Mouse (Mus musculus) midbrain, embryonic 15.5 days (tissue): ENCODE measurements around the gene Clec4g. TPM values are rescaled to one million over a fixed set of nuclear protein-coding genes. Genes with fewer than 3 reads are reported as not detected.
"Not testable (repeated sequence)": the region's sequence is repeated elsewhere in the genome, so short reads cannot be mapped to it uniquely, and the experiment has no call there.

Experiments used
- ATAC-seq: fragments of 200-750 bp; cut with Nextera tagmentation; replicated peaks from 2 replicates; pipeline ENCODE4 v1.8.0; 2017; ENCODE audit warnings: moderate TSS enrichment
- H3K27ac ChIP-seq: fragments of 300-500 bp; sonication (generic); 2 replicates; pipeline ENCODE4 v1.5.1; 2015; ENCODE audit warnings: mild to moderate bottlenecking, inconsistent platforms
- H3K27me3 ChIP-seq: fragments of 300-500 bp; sonication (generic); replicated peaks from 2 replicates; pipeline ENCODE4 v1.6.1; 2015; ENCODE audit warnings: inconsistent platforms
- H3K36me3 ChIP-seq: fragments of 300-500 bp; sonication (generic); replicated peaks from 2 replicates; pipeline ENCODE4 v1.6.1; 2015; ENCODE audit warnings: inconsistent platforms
- H3K4me1 ChIP-seq: fragments of 300-500 bp; sonication (generic); 2 replicates; pipeline ENCODE4 v1.6.1; 2015; ENCODE audit warnings: inconsistent platforms
- H3K4me2 ChIP-seq: fragments of 300-500 bp; sonication (generic); 2 replicates; pipeline ENCODE4 v1.6.1; 2015; ENCODE audit warnings: inconsistent platforms, mild to moderate bottlenecking, moderate library complexity
- H3K4me3 ChIP-seq: fragments of 300-500 bp; sonication (generic); 2 replicates; pipeline ENCODE4 v1.5.1; 2015; ENCODE audit warnings: mild to moderate bottlenecking, inconsistent platforms
- H3K9ac ChIP-seq: fragments of 300-500 bp; sonication (generic); 2 replicates; pipeline ENCODE4 v1.6.1; 2015; ENCODE audit warnings: mild to moderate bottlenecking, inconsistent platforms
- H3K9me3 ChIP-seq: fragments of 300-500 bp; sonication (generic); 2 replicates; pipeline ENCODE4 v1.6.1; 2016; ENCODE audit warnings: inconsistent platforms
- WGBS: fragments of 180-500 bp; shearing (Covaris S2); methylation state at CpG from one replicate; pipeline ENCODE4 v1.1.7; 2015; ENCODE audit warnings: mixed read lengths; 5-methylcytosine and 5-hydroxymethylcytosine counted together
- polyA plus RNA-seq: library from polyadenylated mRNA; unstranded; fragments of >200 nt; fragmentation: Nextera tagmentation; extraction: Ambion mirVana; gene quantifications from 2 replicates; pipeline ENCODE4 v1.2.1, GENCODE M21; 2015

Gene Clec4g
- not detected in 2 replicates for polyA plus RNA-seq

DNA sequence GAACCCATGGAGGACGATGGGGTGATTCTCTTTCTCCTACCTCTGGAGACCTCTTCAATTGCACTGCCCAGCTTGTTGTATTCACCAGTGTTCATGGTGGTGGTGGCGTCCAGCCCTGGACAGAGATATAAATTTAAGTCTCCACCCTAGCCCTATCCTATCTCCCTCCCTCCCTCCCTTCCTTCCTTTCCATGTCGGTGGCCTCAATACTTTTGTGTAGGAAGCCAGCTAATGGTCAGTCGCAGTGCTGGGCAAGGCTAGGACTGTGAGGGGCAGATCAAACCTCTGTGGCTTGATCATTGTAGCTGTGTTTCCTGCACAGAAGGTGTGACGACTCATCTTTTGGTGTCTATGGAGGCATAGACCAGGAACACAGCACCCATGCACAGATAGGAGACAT, at the start of gene Clec4g:
Gene Clec4g (minus strand): TSS at position 101 of the 400 bp plus-strand sequence.
- no peak within 1 kb of the TSS for H3K4me3 ChIP-seq
- H3K27ac ChIP-seq, result no peak within 1 kb of the TSS
- H3K4me2 ChIP-seq, result no peak within 1 kb of the TSS
- no peaks in the 10 kb centered on the region for H3K36me3 ChIP-seq
- H3K27me3 ChIP-seq, result no peaks in the 10 kb centered on the region
- H3K4me1 ChIP-seq, result no peaks in the 10 kb centered on the region
- H3K9ac ChIP-seq, result no peak within 1 kb of the TSS
- no peak for ATAC-seq
- no peaks in the 10 kb centered on the region for H3K9me3 ChIP-seq
- WGBS, result 77% methylated on average over 5 of the region's 5 CpGs

DNA sequence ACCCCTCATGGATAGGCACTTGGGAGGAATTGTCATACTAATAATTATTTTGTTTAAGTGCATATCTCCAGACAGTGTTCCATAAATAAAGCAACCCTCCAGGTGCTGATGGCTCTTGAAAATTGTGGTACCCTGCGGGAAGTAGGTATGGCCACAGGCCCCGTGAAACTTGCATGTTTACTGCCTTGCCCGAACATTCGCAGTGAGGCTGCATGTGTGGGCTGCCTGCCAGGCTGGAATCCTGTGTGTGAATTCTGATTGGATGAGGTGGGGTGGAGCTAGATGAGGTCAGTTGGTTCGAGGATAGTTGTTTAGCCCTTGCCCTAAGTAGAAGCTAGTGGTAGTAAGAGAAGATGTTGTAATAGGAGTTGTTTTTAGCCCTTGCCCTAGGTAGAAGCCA, 48.2 kb upstream of the Clec4g start:
- not testable (repeated sequence) for H3K4me2 ChIP-seq, H3K27ac ChIP-seq, H3K27me3 ChIP-seq, H3K4me3 ChIP-seq, ATAC-seq, H3K9ac ChIP-seq, H3K36me3 ChIP-seq, H3K4me1 ChIP-seq, H3K9me3 ChIP-seq
- 81% methylated on average over 5 of the region's 5 CpGs for WGBS

GRCm38 (mm10) chr8:3754261-3754850, 33.9 kb upstream of the Clec4g start:
- Histone ChIP-seq H3K4me1 (no peaks in the 10 kb centered on the region), H3K4me2 (no peak overlapping the region), H3K9ac (no peak overlapping the region), H3K36me3 (no peaks in the 10 kb centered on the region), H3K27me3 (no peaks in the 10 kb centered on the region), H3K9me3 (peaks cover 9% of the 10 kb centered on the region), H3K27ac (no peak overlapping the region), H3K4me3 (no peak overlapping the region)
- peak; percentile 97 for ATAC-seq
- WGBS, result 67% methylated on average over 18 of the region's 18 CpGs

GRCm38 (mm10) chr8:3748761-3749160, 28.3 kb upstream of the Clec4g start, which contains the start of gene Cd209a:
TSS of gene Cd209a (minus strand) at chr8:3748984.
- no peak for ATAC-seq
- Histone ChIP-seq H3K9me3 (peaks cover 3% of the 10 kb centered on the region; the same call in 1 of the 2 replicates), H3K4me2 (no peak within 1 kb of the TSS), H3K4me1 (no peaks in the 10 kb centered on the region), H3K9ac (no peak within 1 kb of the TSS), H3K4me3 (no peak within 1 kb of the TSS), H3K27ac (no peak within 1 kb of the TSS), H3K36me3 (no peaks in the 10 kb centered on the region), H3K27me3 (no peaks in the 10 kb centered on the region)
- WGBS, result 90% methylated on average over 4 of the region's 4 CpGs

- 93% methylated on average over 2 of the region's 2 CpGs for WGBS
- Histone ChIP-seq H3K27me3 (no peaks in the 10 kb centered on the region), H3K27ac (no peak overlapping the region), H3K4me3 (no peak overlapping the region), H3K9ac (no peak overlapping the region), H3K4me2 (no peak overlapping the region), H3K4me1 (no peaks in the 10 kb centered on the region), H3K9me3 (no peaks in the 10 kb centered on the region), H3K36me3 (no peaks in the 10 kb centered on the region)
- no peak for ATAC-seq
Measured at GRCm38 (mm10) chr8:3736947-3737346, 16.5 kb upstream of the Clec4g start.

DNA sequence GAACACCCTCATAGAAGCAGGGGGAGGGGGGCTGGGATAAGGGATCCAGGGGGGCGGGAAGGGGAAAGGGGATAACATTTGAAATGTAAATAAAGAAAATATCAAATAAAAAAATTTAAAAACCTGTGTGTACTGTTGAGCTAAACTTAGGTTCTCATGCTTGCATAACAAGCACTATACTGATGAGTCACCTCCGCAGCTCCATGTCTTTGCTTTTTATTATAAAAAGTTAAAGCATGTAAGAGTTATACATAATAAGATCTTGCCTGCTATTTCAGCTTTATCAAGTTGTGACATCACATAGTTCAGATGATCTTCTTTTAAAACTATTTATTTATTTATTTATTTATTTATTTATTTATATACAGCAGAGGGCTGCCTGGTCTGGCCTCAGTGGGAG, 15.1 kb upstream of the Clec4g start:
- H3K4me2 ChIP-seq, result no peak overlapping the region
- no peaks in the 10 kb centered on the region for H3K4me1 ChIP-seq
- WGBS, result 84% methylated on average over 2 of the region's 2 CpGs
- H3K4me3 ChIP-seq, result no peak overlapping the region
- H3K36me3 ChIP-seq, result no peaks in the 10 kb centered on the region
- no peak for ATAC-seq
- H3K9ac ChIP-seq, result no peak overlapping the region
- no peak overlapping the region for H3K27ac ChIP-seq
- no peaks in the 10 kb centered on the region for H3K27me3 ChIP-seq
- no peaks in the 10 kb centered on the region for H3K9me3 ChIP-seq

GRCm38 (mm10) chr8:3734084-3734483, 13.6 kb upstream of the Clec4g start:
- 62% methylated on average over 1 of the region's 1 CpGs for WGBS
- H3K4me2 ChIP-seq, result no peak overlapping the region
- H3K9ac ChIP-seq, result no peak overlapping the region
- no peak overlapping the region for H3K27ac ChIP-seq
- H3K27me3 ChIP-seq, result no peaks in the 10 kb centered on the region
- no peaks in the 10 kb centered on the region for H3K36me3 ChIP-seq
- no peaks in the 10 kb centered on the region for H3K9me3 ChIP-seq
- no peaks in the 10 kb centered on the region for H3K4me1 ChIP-seq
- ATAC-seq, result no peak
- H3K4me3 ChIP-seq, result no peak overlapping the region

DNA sequence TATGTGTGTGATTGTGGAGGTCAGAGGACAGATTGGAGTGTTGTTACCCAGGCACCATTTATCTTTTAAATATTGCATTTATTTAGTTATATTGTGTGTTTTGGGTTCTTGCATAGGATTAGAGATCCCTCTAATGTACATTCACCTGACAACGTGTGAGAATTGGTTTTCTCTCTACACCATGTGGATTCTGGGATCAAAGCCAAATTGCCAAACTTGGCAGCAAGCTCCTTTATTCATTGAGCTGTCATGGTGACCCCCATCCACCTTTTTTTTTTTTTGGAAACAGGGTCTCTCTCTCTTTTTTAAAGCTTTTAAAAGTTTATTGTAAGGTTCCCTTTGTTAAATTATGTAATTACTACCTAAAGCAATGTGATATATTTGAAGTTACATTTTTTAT, 590 bp upstream of the Clec4g start:
- Histone ChIP-seq H3K4me2 (no peak overlapping the region), H3K4me1 (no peaks in the 10 kb centered on the region), H3K27ac (no peak overlapping the region), H3K36me3 (no peaks in the 10 kb centered on the region), H3K9me3 (no peaks in the 10 kb centered on the region), H3K4me3 (no peak overlapping the region), H3K9ac (no peak overlapping the region), H3K27me3 (no peaks in the 10 kb centered on the region)
- ATAC-seq, result no peak
- WGBS, result 43% methylated on average over 1 of the region's 1 CpGs

- no peaks in the 10 kb centered on the region for H3K36me3 ChIP-seq
- no peak overlapping the region for H3K27ac ChIP-seq
- no peak overlapping the region for H3K4me2 ChIP-seq
- ATAC-seq, result no peak
- no peaks in the 10 kb centered on the region for H3K9me3 ChIP-seq
- H3K9ac ChIP-seq, result no peak overlapping the region
- H3K4me3 ChIP-seq, result no peak overlapping the region
- H3K4me1 ChIP-seq, result no peaks in the 10 kb centered on the region
- WGBS, result 20% methylated on average over 14 of the region's 14 CpGs
- H3K27me3 ChIP-seq, result no peaks in the 10 kb centered on the region
Measured at GRCm38 (mm10) chr8:3718559-3718958, 1.9 kb downstream of the Clec4g start.

- H3K9me3 ChIP-seq, result no peaks in the 10 kb centered on the region
- H3K9ac ChIP-seq, result no peak overlapping the region
- no peaks in the 10 kb centered on the region for H3K27me3 ChIP-seq
- H3K4me1 ChIP-seq, result no peaks in the 10 kb centered on the region
- no peaks in the 10 kb centered on the region for H3K36me3 ChIP-seq
- H3K4me2 ChIP-seq, result no peak overlapping the region
- no peak for ATAC-seq
- no peak overlapping the region for H3K4me3 ChIP-seq
- 86% methylated on average over 12 of the region's 12 CpGs for WGBS
- H3K27ac ChIP-seq, result no peak overlapping the region
Measured at GRCm38 (mm10) chr8:3717321-3717954, 3.0 kb downstream of the Clec4g start.

DNA sequence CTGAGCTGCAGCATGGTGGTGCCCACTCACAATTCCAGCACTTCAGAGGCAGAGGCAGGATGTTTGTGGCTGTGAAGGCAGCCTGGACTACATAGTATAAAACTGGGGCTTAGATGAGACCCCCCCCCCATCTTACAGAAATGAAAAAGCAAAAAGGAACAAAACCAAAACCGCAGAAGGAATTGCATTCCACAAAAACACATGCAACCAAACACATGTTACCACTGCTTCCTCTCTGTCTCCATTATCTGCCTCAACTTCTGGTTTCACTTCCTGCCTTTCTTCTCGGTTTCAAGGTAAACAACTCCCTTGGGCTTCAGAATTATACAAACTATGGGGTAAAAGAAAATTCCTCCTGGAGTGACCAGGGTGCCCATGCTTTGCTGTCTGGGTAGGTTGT, 8.8 kb downstream of the Clec4g start:
- H3K9ac ChIP-seq, result no peak overlapping the region
- no peaks in the 10 kb centered on the region for H3K27me3 ChIP-seq
- H3K4me3 ChIP-seq, result no peak overlapping the region
- H3K9me3 ChIP-seq, result no peaks in the 10 kb centered on the region
- no peaks in the 10 kb centered on the region for H3K4me1 ChIP-seq
- no peak overlapping the region for H3K4me2 ChIP-seq
- WGBS, result 65% methylated on average over 2 of the region's 2 CpGs
- H3K27ac ChIP-seq, result no peak overlapping the region
- ATAC-seq, result no peak
- H3K36me3 ChIP-seq, result no peaks in the 10 kb centered on the region

DNA sequence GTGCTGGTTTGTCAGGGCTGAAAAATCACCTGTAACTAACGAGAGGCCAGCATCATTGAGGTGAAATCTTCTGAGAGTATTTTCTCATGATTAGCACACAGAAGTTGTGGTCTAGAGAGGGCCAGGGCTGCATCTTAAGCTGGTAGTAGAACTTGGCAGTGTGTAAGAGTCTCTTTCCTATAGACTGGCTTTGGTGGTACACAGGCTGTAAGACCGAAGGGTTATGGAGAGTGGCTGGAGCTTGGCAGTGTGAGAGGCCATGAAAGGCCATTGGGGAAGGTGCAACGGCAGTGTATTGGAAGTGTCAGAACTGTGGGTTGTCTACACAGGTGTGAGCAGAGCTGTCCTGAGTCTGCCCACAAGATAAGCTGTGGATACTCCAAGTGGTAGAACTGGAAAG, 10.1 kb downstream of the Clec4g start:
- no peaks in the 10 kb centered on the region for H3K27me3 ChIP-seq
- H3K9me3 ChIP-seq, result no peaks in the 10 kb centered on the region
- ATAC-seq, result no peak
- 83% methylated on average over 3 of the region's 3 CpGs for WGBS
- H3K9ac ChIP-seq, result no peak overlapping the region
- H3K4me1 ChIP-seq, result no peaks in the 10 kb centered on the region
- no peak overlapping the region for H3K27ac ChIP-seq
- no peaks in the 10 kb centered on the region for H3K36me3 ChIP-seq
- H3K4me2 ChIP-seq, result no peak overlapping the region
- no peak overlapping the region for H3K4me3 ChIP-seq

- Histone ChIP-seq H3K4me3 (no peak overlapping the region), H3K27me3 (no peaks in the 10 kb centered on the region), H3K4me1 (no peaks in the 10 kb centered on the region), H3K36me3 (no peaks in the 10 kb centered on the region), H3K4me2 (no peak overlapping the region), H3K9me3 (no peaks in the 10 kb centered on the region), H3K9ac (no peak overlapping the region), H3K27ac (no peak overlapping the region)
- no peak for ATAC-seq
- 73% methylated on average over 7 of the region's 7 CpGs for WGBS
Measured at GRCm38 (mm10) chr8:3707611-3708010, 12.8 kb downstream of the Clec4g start.
